ENCODE assay signal across 8 mouse cellular contexts in genomic region chr17:29381472-29381871, GRCm38 (mm10). TPM values are rescaled to one million over a fixed set of nuclear protein-coding genes. Genes with fewer than 3 reads are reported as not detected.
DNase-seq lines count a peak whose midpoint lies in the region; ATAC-seq and TF ChIP-seq lines count a peak whose summit lies in the region.

No protein-coding gene starts in this region.

- H3K27me3 ChIP-seq in hindbrain, embryonic 11.5 days (ENCODE audit: control insufficient read depth, insufficient read depth, low read length): no peaks in the 10 kb centered on the region
- no peaks in the 10 kb centered on the region for H3K27me3 ChIP-seq in megakaryocyte, embryonic 14.5 days (replicated peaks)
- no peaks in the 10 kb centered on the region for H3K27me3 ChIP-seq in stomach, postnatal 0 days (ENCODE audit: control insufficient read depth, insufficient read depth, low read length)

- no peak overlapping the region for H3K9ac ChIP-seq in hindbrain, embryonic 11.5 days (ENCODE audit: low read depth, low read length)
- H3K9ac ChIP-seq in stomach, postnatal 0 days (ENCODE audit: low read length): no peak overlapping the region

- TF ChIP-seq CTCF in stomach, postnatal 0 days (IDR thresholded peaks at IDR 0.05; ENCODE audit: low read depth): peak; percentile 91

- H3K36me3 ChIP-seq in hindbrain, embryonic 11.5 days (ENCODE audit: control insufficient read depth, insufficient read depth, low read length): no peaks in the 10 kb centered on the region
- H3K36me3 ChIP-seq in megakaryocyte, embryonic 14.5 days (replicated peaks; ENCODE audit: low read length): no peaks in the 10 kb centered on the region
- H3K36me3 ChIP-seq in stomach, postnatal 0 days (ENCODE audit: control insufficient read depth, insufficient read depth, low read length): no peaks in the 10 kb centered on the region

- WGBS in hindbrain, embryonic 11.5 days: 34% methylated on average over 7 of the region's 7 CpGs
- 16% methylated on average over 7 of the region's 7 CpGs for WGBS in stomach, postnatal 0 days

- ATAC-seq in erythroid progenitor cell, adult 5-6 weeks (replicated peaks; ENCODE audit: low FRiP score, poor library complexity, severe bottlenecking): peak; percentile 90
- ATAC-seq in hindbrain, embryonic 11.5 days (ENCODE audit: low FRiP score): 0 out of 2 replicates have a peak, but pooled peaks have one; percentile 38
- peak; percentile 83 for ATAC-seq in stomach, postnatal 0 days (ENCODE audit: low FRiP score, low TSS enrichment)

- H3K27ac ChIP-seq in hindbrain, embryonic 11.5 days (ENCODE audit: low read depth, low read length): no peak overlapping the region
- no peak overlapping the region for H3K27ac ChIP-seq in stomach, postnatal 0 days (replicated peaks)

- H3K4me1 ChIP-seq in hindbrain, embryonic 11.5 days (replicated peaks; ENCODE audit: control insufficient read depth, insufficient read depth, low read length): no peaks in the 10 kb centered on the region
- peaks cover 51% of the 10 kb centered on the region for H3K4me1 ChIP-seq in megakaryocyte, embryonic 14.5 days
- no peaks in the 10 kb centered on the region for H3K4me1 ChIP-seq in stomach, postnatal 0 days (replicated peaks; ENCODE audit: control insufficient read depth, insufficient read depth)

- H3K9me3 ChIP-seq in hindbrain, embryonic 11.5 days (ENCODE audit: control insufficient read depth, low read length): no peaks in the 10 kb centered on the region
- no peaks in the 10 kb centered on the region for H3K9me3 ChIP-seq in megakaryocyte, embryonic 14.5 days
- no peaks in the 10 kb centered on the region for H3K9me3 ChIP-seq in stomach, postnatal 0 days (ENCODE audit: control insufficient read depth, low read length)

- DNase-seq in spleen, adult 18-20 months: peak; percentile 47 to 75
- DNase-seq in spleen, adult 12 weeks (ENCODE audit: low spot score): no peak
- DNase-seq in brain, adult 2 months (ENCODE audit: low read depth, low spot score): peak; percentile 77
- peak; percentile 87 for DNase-seq in hindbrain, embryonic 11.5 days (ENCODE audit: low spot score)
- DNase-seq in left cerebral cortex, postnatal 25 days (ENCODE audit: low spot score in 2 of 2): peak; percentile 45 to 50
- peak; percentile 83 for DNase-seq in stomach, postnatal 0 days (ENCODE audit: low spot score)

- no peak for TF ChIP-seq EP300 in stomach, postnatal 0 days (optimal IDR thresholded peaks at IDR 0.05)

- intact Hi-C loops in left cerebral cortex, postnatal 25 days (cut with DNase I): loop anchor here (1.0 to 5.0 kb wide), 2 partner anchors 111 to 133 kb away; partner anchors contain the start of gene Pim1

- H3K4me3 ChIP-seq in hindbrain, embryonic 11.5 days (ENCODE audit: low read depth, low read length): no peak overlapping the region
- H3K4me3 ChIP-seq in megakaryocyte, embryonic 14.5 days (replicated peaks): peak overlapping the region; percentile 62
- H3K4me3 ChIP-seq in stomach, postnatal 0 days (ENCODE audit: low read depth, low read length): no peak overlapping the region

- no peak overlapping the region for H3K4me2 ChIP-seq in hindbrain, embryonic 11.5 days (replicated peaks; ENCODE audit: low read depth, low read length)
- no peak overlapping the region for H3K4me2 ChIP-seq in stomach, postnatal 0 days (replicated peaks; ENCODE audit: low read depth)

RNA-seq across cellular contexts. Expression of gene Fgd2, which starts 20.8 kb away (rescaled TPM):
- total RNA-seq in erythroid progenitor cell, adult 5-6 weeks (2015; ENCODE audit: low replicate concordance): 4.0 and 6.3 TPM in 2 replicates
- 0.98 and 5.0 TPM in 2 replicates for total RNA-seq in erythroid progenitor cell, adult 5-6 weeks (2017; ENCODE audit: low replicate concordance)
- 2.7 and 4.2 TPM in 2 replicates for polyA plus RNA-seq in hindbrain, embryonic 11.5 days (2014; fragmentation: Nextera tagmentation; extraction: Ambion mirVana)
- 1 to 10 TPM; 5.2 to 6.8 TPM for total RNA-seq in left cerebral cortex, postnatal 25 days (2021)
- 4.3 and 23.7 TPM in 2 replicates for polyA plus RNA-seq in megakaryocyte, embryonic 14.5 days (2012; ENCODE audit: insufficient read depth, low replicate concordance)
- polyA plus RNA-seq in stomach, postnatal 0 days (2015; fragmentation: Nextera tagmentation; extraction: Ambion mirVana): 5.9 and 8.2 TPM in 2 replicates

RNA-seq across cellular contexts. Expression of gene Mtch1, which starts 33.7 kb away (rescaled TPM):
- 32.1 and 42.3 TPM in 2 replicates for total RNA-seq in erythroid progenitor cell, adult 5-6 weeks (2015; ENCODE audit: low replicate concordance)
- 12.3 and 31.1 TPM in 2 replicates for total RNA-seq in erythroid progenitor cell, adult 5-6 weeks (2017; ENCODE audit: low replicate concordance)
- polyA plus RNA-seq in hindbrain, embryonic 11.5 days (2014; fragmentation: Nextera tagmentation; extraction: Ambion mirVana): 356 and 425 TPM in 2 replicates
- total RNA-seq in left cerebral cortex, postnatal 25 days (2021): 100 to 1,000 TPM; 553 to 573 TPM
- polyA plus RNA-seq in megakaryocyte, embryonic 14.5 days (2012; ENCODE audit: insufficient read depth, low replicate concordance): 140 and 280 TPM in 2 replicates
- polyA plus RNA-seq in stomach, postnatal 0 days (2015; fragmentation: Nextera tagmentation; extraction: Ambion mirVana): 189 and 201 TPM in 2 replicates

Comparison
In these comparisons a context has a peak if more than half of its experiments do, and no peak if none do; other contexts are left out.
1. ATAC-seq: peak in every context shown above with its lines; median percentile 90 in erythroid progenitor cell, adult 5-6 weeks; 83 in stomach, postnatal 0 days; 38 in hindbrain, embryonic 11.5 days.